Mouse (Mus musculus) hindbrain, embryonic 10.5 days (tissue): ENCODE results near the gene Gucd1. TPM values are rescaled to one million over a fixed set of nuclear protein-coding genes. Genes with fewer than 3 reads are reported as not detected.

Source experiments
- DNase-seq: peaks from one replicate; pipeline ENCODE4 v3.0.0-alpha.2; 2017; ENCODE audit warnings: low spot score
- H3K27ac ChIP-seq: fragments of 300-500 bp; sonication (generic); 2 replicates; pipeline ENCODE4 v1.5.1; 2016; ENCODE audit warnings: mild to moderate bottlenecking, moderate library complexity
- H3K27me3 ChIP-seq: fragments of 300-500 bp; sonication (generic); 2 replicates; pipeline ENCODE4 v1.6.1; 2016; ENCODE audit warnings: mild to moderate bottlenecking; ENCODE audit not compliant: poor library complexity, insufficient read depth, severe bottlenecking
- H3K36me3 ChIP-seq: fragments of 300-500 bp; sonication (generic); 2 replicates; pipeline ENCODE4 v1.6.1; 2016; ENCODE audit warnings: mild to moderate bottlenecking, moderate library complexity
- H3K4me1 ChIP-seq: fragments of 300-500 bp; sonication (generic); replicated peaks from 2 replicates; pipeline ENCODE4 v1.6.1; 2016; ENCODE audit warnings: mild to moderate bottlenecking
- H3K4me3 ChIP-seq: fragments of 300-500 bp; sonication (generic); 2 replicates; pipeline ENCODE4 v1.5.1; 2016; ENCODE audit warnings: mild to moderate bottlenecking, moderate library complexity
- H3K9me3 ChIP-seq: fragments of 300-500 bp; sonication (generic); 2 replicates; pipeline ENCODE4 v1.6.1; 2016; ENCODE audit warnings: mild to moderate bottlenecking, moderate library complexity
- WGBS: fragments of 180-500 bp; shearing (Covaris S2); methylation state at CpG from one replicate; pipeline ENCODE4 v1.1.7; 2016; 5-methylcytosine and 5-hydroxymethylcytosine counted together
- polyA plus RNA-seq: library from polyadenylated mRNA; unstranded; fragments of >200 nt; fragmentation: Nextera tagmentation; extraction: Ambion mirVana; gene quantifications from 2 replicates; pipeline ENCODE4 v1.2.1, GENCODE M21; 2016

Gene Gucd1
- polyA plus RNA-seq, 1 experiment from 2014 or later = 32.5 TPM

DNA sequence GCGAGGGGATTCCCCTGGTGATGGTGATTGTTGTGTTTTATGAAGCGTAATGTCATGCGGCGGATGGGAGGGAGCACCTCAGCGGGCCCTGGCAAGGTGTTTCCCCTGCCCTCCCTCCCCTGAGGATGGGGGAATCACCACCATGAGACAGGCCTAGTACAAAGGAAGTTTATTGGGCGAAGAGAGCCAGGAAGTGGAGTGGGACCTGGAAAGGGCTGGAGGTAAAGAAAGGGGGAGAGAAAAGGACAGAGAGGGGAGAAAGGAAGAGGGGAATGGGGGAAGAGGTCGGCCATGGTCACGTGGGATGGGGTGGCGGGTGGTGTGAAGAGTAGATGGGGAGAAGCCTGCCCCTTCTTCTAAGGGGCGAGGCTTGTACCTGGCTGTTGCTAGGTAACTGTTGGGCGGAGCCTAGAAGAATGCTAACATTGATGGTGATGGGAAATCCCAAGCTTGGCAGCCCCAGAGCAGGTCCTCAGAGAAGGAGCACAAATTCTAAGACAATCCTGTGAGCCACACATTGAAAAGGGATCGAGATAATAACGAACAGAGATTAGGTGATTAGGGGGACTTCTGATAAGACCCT lies 71.2 kb downstream of the Gucd1 start:
- Histone ChIP-seq H3K4me1 (peaks cover 39% of the 10 kb centered on the region), H3K36me3 (no peaks in the 10 kb centered on the region), H3K4me3 (no peak overlapping the region), H3K27ac (no peak overlapping the region), H3K27me3 (no peaks in the 10 kb centered on the region), H3K9me3 (no peaks in the 10 kb centered on the region)
- WGBS = 76% methylated on average over 13 of the region's 13 CpGs
- DNase-seq = peak; percentile 9

GRCm38 (mm10) chr10:75445030-75445429 lies 72.7 kb downstream of the Gucd1 start:
- no peaks in the 10 kb centered on the region for H3K36me3 ChIP-seq
- DNase-seq = no peak
- H3K4me3 ChIP-seq = no peak overlapping the region
- no peaks in the 10 kb centered on the region for H3K9me3 ChIP-seq
- H3K27ac ChIP-seq = peak overlapping the region; percentile 67
- WGBS = 59% methylated on average over 8 of the region's 8 CpGs
- no peaks in the 10 kb centered on the region for H3K27me3 ChIP-seq
- H3K4me1 ChIP-seq = peaks cover 32% of the 10 kb centered on the region

GRCm38 (mm10) chr10:75444111-75444826 lies 73.5 kb downstream of the Gucd1 start:
- DNase-seq = peak; percentile 50
- WGBS = 80% methylated on average over 19 of the region's 19 CpGs
- no peaks in the 10 kb centered on the region for H3K36me3 ChIP-seq

GRCm38 (mm10) chr10:75443017-75443416 lies 74.8 kb downstream of the Gucd1 start:
- no peak for DNase-seq
- H3K4me1 ChIP-seq = peaks cover 32% of the 10 kb centered on the region
- no peak overlapping the region for H3K27ac ChIP-seq
- H3K9me3 ChIP-seq = no peaks in the 10 kb centered on the region
- H3K27me3 ChIP-seq = no peaks in the 10 kb centered on the region; the same call in 1 of the 2 replicates
- 78% methylated on average over 4 of the region's 4 CpGs for WGBS
- no peaks in the 10 kb centered on the region for H3K36me3 ChIP-seq
- H3K4me3 ChIP-seq = no peak overlapping the region

More at GRCm38 (mm10) chr10:75444111-75444826, 73.5 kb downstream of the Gucd1 start:
- Histone ChIP-seq H3K9me3 (no peaks in the 10 kb centered on the region), H3K4me3 (no peak overlapping the region), H3K27ac (peak overlapping the region; percentile 70), H3K27me3 (no peaks in the 10 kb centered on the region), H3K4me1 (peaks cover 32% of the 10 kb centered on the region)

DNA sequence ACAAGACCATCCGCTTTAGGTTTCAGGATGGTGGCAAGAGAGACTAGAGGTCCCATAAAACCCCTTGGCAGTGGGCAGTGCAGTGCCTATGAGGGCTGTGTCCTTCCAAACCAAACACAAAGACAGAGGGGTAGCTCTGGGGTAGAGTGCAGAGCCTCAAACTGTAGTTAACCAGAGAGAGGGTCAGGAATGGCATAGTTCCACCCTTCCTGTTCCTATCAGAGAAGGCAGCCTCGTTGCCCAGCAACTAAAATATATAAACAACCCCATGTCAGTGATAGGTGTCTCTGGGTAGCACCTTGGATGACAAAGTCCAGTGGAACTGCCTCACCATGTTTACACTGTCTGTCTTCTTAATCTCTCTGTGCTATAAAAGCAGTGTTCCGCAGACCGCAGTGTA lies 76.0 kb downstream of the Gucd1 start:
- Histone ChIP-seq H3K4me3 (no peak overlapping the region), H3K4me1 (peaks cover 29% of the 10 kb centered on the region), H3K9me3 (no peaks in the 10 kb centered on the region), H3K27me3 (peaks cover 2% of the 10 kb centered on the region; the same call in 1 of the 2 replicates), H3K27ac (no peak overlapping the region), H3K36me3 (no peaks in the 10 kb centered on the region)
- no peak for DNase-seq
- WGBS = 88% methylated on average over 4 of the region's 4 CpGs

DNA sequence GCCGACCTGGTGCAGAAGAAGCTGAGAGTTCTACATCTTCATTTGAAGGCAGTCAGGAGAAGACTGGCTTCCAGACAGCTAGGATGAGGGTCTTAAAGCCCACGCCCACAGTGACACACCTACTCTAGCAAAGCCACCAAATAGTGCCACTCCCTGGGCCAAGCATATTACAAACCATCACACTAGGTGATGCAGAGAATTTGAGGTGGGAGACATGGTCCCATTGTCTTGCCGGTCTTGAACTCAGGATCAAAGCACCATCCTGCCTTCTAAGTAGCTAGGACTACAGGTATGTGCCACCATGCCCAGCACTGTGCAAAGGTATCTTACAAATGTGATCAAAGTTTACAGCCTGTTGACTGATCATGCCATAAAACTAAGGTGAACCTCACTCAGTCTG lies 77.0 kb downstream of the Gucd1 start:
- peaks cover 2% of the 10 kb centered on the region; the same call in 1 of the 2 replicates for H3K27me3 ChIP-seq
- no peak for DNase-seq
- no peak overlapping the region for H3K4me3 ChIP-seq
- H3K27ac ChIP-seq = no peak overlapping the region
- H3K4me1 ChIP-seq = peaks cover 25% of the 10 kb centered on the region
- no peaks in the 10 kb centered on the region for H3K36me3 ChIP-seq
- no peaks in the 10 kb centered on the region for H3K9me3 ChIP-seq
- WGBS = 90% methylated on average over 3 of the region's 3 CpGs

GRCm38 (mm10) chr10:75439211-75439811 lies 78.5 kb downstream of the Gucd1 start:
- no peak overlapping the region for H3K4me3 ChIP-seq
- H3K9me3 ChIP-seq = no peaks in the 10 kb centered on the region
- H3K27me3 ChIP-seq = peaks cover 2% of the 10 kb centered on the region; the same call in 1 of the 2 replicates
- no peaks in the 10 kb centered on the region for H3K36me3 ChIP-seq
- WGBS = 51% methylated on average over 7 of the region's 7 CpGs
- DNase-seq = peak; percentile 57
- peaks cover 11% of the 10 kb centered on the region for H3K4me1 ChIP-seq
- peak overlapping the region; percentile 72 for H3K27ac ChIP-seq

- H3K27ac ChIP-seq = 0 out of 2 replicates have a peak overlapping the region, but pooled peaks have one; percentile 23
- H3K4me1 ChIP-seq = peaks cover 2% of the 10 kb centered on the region; the same call in 1 of the 2 replicates
- H3K27me3 ChIP-seq = peaks cover 2% of the 10 kb centered on the region; the same call in 1 of the 2 replicates
- no peak overlapping the region for H3K4me3 ChIP-seq
- H3K36me3 ChIP-seq = no peaks in the 10 kb centered on the region
- WGBS = 80% methylated on average over 13 of the region's 13 CpGs
- DNase-seq = no peak
- no peaks in the 10 kb centered on the region for H3K9me3 ChIP-seq
These were observed 79.5 kb downstream of the Gucd1 start for GRCm38 (mm10) chr10:75438132-75438810.

- WGBS = 91% methylated on average over 1 of the region's 1 CpGs
- no peaks in the 10 kb centered on the region for H3K36me3 ChIP-seq
- H3K4me3 ChIP-seq = no peak overlapping the region
- no peak overlapping the region for H3K27ac ChIP-seq
- no peaks in the 10 kb centered on the region for H3K9me3 ChIP-seq
- H3K27me3 ChIP-seq = peaks cover 2% of the 10 kb centered on the region; the same call in 1 of the 2 replicates
- DNase-seq = no peak
- peaks cover 2% of the 10 kb centered on the region; the same call in 1 of the 2 replicates for H3K4me1 ChIP-seq
These were observed 80.5 kb downstream of the Gucd1 start for GRCm38 (mm10) chr10:75437284-75437683.

DNA sequence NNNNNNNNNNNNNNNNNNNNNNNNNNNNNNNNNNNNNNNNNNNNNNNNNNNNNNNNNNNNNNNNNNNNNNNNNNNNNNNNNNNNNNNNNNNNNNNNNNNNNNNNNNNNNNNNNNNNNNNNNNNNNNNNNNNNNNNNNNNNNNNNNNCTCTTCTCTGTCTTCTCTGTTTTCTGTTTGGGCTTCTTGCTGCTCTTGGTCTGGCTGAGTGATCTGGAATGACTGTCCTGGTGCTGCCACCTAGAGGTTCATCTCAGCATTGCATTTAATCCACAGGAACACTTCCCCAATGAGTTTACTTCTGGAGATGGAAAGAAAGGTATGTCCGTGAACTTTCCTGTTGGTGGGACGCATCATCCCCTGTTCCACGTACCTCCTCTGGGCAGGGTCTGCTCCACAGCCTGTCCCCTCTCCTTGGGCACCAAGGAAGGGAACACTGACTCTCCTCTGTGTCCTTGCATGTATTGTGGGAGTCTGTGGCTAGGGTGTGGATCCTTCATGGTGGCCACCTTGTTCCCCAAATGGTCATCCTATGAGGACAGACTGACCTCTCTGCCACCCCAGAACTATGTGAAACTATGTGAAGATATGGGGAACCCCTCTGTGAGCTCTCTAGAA lies 81.1 kb downstream of the Gucd1 start:
- WGBS = 33% methylated on average over 3 of the region's 3 CpGs
- H3K9me3 ChIP-seq = 0 out of 2 replicates have a peak, but pooled peaks cover 3% of the 10 kb centered on the region
- no peak overlapping the region for H3K27ac ChIP-seq

GRCm38 (mm10) chr10:75430633-75431032 lies 87.1 kb downstream of the Gucd1 start:
- no peak overlapping the region for H3K4me3 ChIP-seq
- H3K36me3 ChIP-seq = no peaks in the 10 kb centered on the region
- WGBS = 90% methylated on average over 6 of the region's 6 CpGs
- 0 out of 2 replicates have a peak, but pooled peaks cover 5% of the 10 kb centered on the region for H3K4me1 ChIP-seq
- H3K27ac ChIP-seq = no peak overlapping the region
- no peak for DNase-seq
- H3K9me3 ChIP-seq = 0 out of 2 replicates have a peak, but pooled peaks cover 7% of the 10 kb centered on the region
- H3K27me3 ChIP-seq = no peaks in the 10 kb centered on the region

More for the DNA sequence above, 81.1 kb downstream of the Gucd1 start:
- no peaks in the 10 kb centered on the region for H3K36me3 ChIP-seq
- H3K4me1 ChIP-seq = peaks cover 2% of the 10 kb centered on the region; the same call in 1 of the 2 replicates
- no peak overlapping the region for H3K4me3 ChIP-seq
- peak; percentile 81 for DNase-seq
- peaks cover 2% of the 10 kb centered on the region; the same call in 1 of the 2 replicates for H3K27me3 ChIP-seq

GRCm38 (mm10) chr10:75430147-75430537 lies 87.6 kb downstream of the Gucd1 start:
- 0 out of 2 replicates have a peak, but pooled peaks cover 5% of the 10 kb centered on the region for H3K4me1 ChIP-seq
- H3K27ac ChIP-seq = no peak overlapping the region
- H3K4me3 ChIP-seq = no peak overlapping the region
- no peaks in the 10 kb centered on the region for H3K27me3 ChIP-seq
- 95% methylated on average over 5 of the region's 5 CpGs for WGBS
- 0 out of 2 replicates have a peak, but pooled peaks cover 7% of the 10 kb centered on the region for H3K9me3 ChIP-seq
- no peaks in the 10 kb centered on the region for H3K36me3 ChIP-seq
- DNase-seq = no peak
